Mouse (Mus musculus): ENCODE data around the gene Kcnc1.

DNA sequence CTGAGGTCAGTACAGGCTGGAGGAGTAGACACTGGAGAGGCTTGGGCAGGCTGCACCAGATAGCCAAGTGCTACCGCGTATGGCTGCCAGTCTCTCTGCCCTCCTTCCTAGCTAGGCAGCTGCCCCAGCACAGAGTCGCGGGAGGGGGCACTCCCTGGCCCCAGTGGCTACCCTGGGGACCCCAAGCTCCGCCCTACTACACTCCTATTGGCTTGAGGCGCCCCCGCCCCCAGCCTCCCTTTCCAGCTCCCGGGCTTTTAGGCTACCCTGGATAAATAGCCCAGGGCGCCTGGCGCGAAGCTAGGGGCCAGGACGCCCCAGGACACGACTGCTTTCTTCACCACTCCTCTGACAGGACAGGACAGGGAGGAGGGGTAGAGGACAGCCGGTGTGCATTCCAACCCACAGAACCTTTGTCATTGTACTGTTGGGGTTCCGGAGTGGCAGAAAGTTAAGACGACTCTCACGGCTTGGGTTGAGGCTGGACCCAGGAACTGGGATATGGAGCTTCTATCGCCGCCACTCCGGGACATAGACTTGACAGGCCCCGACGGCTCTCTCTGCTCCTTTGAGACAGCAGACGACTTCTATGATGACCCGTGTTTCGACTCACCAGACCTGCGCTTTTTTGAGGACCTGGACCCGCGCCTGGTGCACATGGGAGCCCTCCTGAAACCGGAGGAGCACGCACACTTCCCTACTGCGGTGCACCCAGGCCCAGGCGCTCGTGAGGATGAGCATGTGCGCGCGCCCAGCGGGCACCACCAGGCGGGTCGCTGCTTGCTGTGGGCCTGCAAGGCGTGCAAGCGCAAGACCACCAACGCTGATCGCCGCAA, 19.9 kb upstream of the Kcnc1 start, which contains the start of gene Myod1:
- TF ChIP-seq CTCF (conservative IDR thresholded peaks at IDR 0.05; ENCODE audit: insufficient read depth, insufficient read length, low read depth, low read length) (no peak), POLR2A (IDR thresholded peaks at IDR 0.05; ENCODE audit: low read depth, low read length) (no peak)
